Mouse (Mus musculus) right cerebral cortex, postnatal 36 days (tissue): ENCODE measurements around the gene Rpia.

ENCODE experiments used
- DNase-seq, 2 experiments: peaks; one replicate each; pipeline ENCODE4 v3.0.0; 2022; ENCODE audit warnings: low spot score in 2 of 2, mixed read lengths in 1 of 2

The Rpia gene

GRCm38 (mm10) chr6:70751251-70751897 lies 40.7 kb downstream of the Rpia start:
- no peak for DNase-seq

DNA sequence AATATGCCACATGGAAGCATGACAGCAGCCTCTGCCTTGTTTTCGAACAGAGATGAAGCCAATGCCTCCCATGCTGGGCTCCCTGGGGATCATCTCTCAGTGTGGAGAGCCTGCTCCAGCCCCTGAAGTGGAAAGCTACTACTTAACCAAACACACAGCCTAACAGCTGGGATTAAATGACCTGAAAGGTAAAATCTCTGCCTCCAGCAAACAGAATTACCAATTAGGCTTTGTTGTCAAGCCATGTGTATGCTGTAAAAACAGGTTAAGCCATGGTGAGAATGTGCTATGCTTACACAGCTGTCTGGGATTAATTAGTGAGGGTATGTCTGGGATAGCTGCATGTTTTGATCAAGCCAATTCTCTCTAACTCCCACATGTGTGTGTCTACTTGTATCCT lies 42.3 kb downstream of the Rpia start:
- no peak for DNase-seq

DNA sequence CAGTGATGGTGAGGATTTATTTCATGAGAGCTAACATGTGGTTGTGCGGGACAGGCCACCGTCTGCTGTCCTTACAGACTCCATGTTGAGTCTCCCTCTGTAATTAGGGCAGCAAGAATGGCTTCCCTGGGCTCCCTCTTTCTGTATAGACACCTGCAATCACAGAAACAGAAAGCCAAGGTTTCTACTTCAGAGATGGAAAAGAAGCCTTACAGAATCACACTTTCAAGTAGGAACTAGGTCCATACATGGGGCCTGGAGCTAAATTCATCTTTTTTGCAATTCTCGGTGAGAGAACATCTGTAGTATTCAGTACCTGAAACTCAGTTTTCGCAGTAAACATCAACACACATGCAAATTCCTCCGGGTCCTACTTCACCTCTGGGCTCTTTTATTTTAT lies 44.3 kb downstream of the Rpia start:
- DNase-seq: no peak

GRCm38 (mm10) chr6:70743902-70744301 lies 48.1 kb downstream of the Rpia start:
- DNase-seq: no peak

DNA sequence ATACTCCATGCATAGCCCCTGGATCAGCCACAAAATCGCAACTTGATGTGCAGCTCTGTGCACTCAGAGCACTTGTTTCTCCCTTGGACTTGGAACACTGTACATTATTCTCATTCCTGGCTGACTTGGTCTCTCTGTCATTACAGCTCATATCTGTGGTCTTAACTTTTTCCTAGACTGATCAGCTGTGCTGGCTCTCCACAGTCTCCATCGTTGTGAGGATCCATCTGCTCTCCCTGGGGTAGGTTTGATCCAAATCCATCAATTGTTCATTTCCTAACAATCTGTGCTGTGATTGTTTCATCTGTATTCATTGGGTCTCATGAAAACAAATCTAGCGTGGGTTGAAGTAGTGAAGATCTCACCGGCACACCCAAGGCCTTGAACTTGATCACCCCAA lies 49.2 kb downstream of the Rpia start:
- DNase-seq: no peak

DNA sequence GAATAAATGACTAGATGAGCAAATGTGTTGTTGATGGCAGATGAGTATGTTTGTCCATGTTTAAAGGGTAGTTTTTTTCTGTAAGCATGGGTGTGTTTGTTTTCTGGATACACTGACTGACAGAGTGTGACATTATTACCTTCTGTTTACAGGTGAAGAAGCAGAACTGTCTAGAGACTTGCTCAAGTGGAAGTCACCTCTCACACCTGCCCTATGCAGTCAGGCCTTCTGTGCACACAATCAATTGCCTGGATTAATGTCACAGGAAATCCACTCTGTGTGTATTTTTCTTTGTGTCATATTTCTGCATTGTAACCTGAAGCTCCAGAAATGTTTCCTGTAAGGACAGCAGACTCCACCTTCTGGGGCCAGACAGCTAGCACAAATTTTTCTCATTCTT lies 51.5 kb downstream of the Rpia start:
- no peak for DNase-seq

DNA sequence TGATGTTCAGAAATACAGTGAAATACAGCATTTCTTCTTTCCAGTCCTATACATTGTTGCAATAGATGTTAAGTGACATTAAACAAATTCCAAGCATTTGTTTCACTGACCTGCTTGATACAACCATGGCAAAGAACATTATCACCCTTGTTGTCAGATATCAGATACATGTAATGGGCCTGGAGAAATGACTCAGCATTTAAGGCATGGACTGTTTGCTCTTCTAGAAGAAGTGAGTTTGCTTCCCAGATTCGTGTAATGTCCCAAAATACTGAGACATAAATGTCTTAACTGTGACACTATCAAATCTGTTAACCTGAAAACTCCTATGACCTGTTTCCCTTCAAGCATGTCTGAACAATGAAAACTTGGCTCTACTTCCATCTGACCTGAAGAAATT lies 52.6 kb downstream of the Rpia start:
- DNase-seq: no peak

DNA sequence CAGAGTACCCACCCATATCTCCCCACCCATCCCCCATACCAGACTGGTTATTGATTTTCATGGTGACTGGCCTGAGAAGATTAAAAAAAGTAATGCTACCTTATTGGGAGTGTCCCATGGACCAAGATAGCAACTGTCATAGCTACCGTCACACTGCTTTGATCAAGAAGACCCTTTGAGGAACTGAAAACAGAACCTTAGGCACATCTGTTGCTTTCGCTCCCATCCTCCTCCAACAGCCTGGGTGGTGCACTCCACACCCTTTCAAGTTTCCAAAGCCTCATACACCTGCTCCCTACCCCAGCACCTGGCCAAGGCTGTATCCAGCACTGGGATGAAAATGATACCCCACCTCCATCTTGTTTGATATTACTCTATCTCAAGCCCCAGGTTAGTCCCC lies 56.5 kb downstream of the Rpia start:
- DNase-seq: no peak

DNA sequence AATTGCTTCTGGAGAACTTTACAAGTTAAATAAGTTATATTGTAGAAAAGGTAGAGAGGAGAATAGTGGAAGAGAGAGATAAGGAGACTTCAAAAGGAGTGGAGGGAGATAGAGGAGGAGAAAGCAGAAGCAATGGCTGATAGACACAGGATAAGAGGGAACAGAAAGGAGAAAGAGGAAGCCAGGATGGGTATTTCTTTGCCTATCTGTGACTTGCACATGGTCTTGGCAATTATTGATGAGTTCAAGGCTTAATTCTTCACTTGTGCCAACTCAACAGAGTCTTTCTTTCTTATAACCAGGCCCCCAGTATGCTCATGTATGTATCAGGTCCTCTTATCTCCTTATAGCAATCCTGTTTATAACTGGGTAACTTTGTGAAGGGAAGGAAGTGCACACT lies 61.2 kb downstream of the Rpia start:
- DNase-seq: no peak

GRCm38 (mm10) chr6:70729125-70729524 lies 62.9 kb downstream of the Rpia start:
- no peak for DNase-seq

- DNase-seq: no peak
Observed at GRCm38 (mm10) chr6:70727094-70727721, 64.8 kb downstream of the Rpia start.

DNA sequence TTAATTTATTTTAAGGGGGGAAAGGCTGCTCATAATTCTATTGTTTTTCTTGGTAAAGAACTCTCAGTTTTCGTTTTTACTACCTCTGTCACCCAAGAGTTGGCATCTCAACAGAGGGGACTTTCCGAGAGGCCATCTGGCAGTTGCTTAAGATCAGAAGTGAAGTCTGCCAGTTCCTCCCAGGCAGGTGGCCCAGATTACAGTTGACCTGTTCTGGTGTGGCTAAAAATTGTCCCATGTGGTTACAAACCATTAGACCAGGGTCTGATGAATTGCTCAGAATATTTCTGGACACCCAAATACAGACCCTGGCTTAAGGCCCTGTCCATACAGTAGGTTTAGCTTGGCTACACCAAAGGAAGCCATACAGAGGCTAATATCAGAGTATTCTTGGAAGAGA lies 66.4 kb downstream of the Rpia start:
- no peak for DNase-seq

DNA sequence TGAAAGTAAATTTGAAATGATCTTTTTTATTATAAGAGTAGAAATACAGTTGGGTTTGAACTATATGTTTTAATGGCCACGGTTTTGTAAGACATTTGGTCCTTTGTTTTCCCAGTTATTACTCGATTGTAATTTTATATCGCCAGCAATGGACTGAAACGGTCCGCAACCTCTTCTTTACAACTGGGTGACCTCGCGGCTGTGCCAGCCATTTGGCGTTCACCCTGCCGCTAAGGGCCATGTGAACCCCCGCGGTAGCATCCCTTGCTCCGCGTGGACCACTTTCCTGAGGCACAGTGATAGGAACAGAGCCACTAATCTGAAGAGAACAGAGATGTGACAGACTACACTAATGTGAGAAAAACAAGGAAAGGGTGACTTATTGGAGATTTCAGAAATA lies 67.3 kb downstream of the Rpia start:
- DNase-seq: no peak

GRCm38 (mm10) chr6:70722298-70722697 lies 69.7 kb downstream of the Rpia start:
- no peak for DNase-seq

- no peak for DNase-seq
Observed at GRCm38 (mm10) chr6:70718760-70719159, 73.3 kb downstream of the Rpia start.

- no peak for DNase-seq
Observed at GRCm38 (mm10) chr6:70718164-70718563, 73.9 kb downstream of the Rpia start.

- DNase-seq: no peak
Observed at GRCm38 (mm10) chr6:70716701-70717393, 75.2 kb downstream of the Rpia start.
